Mouse (Mus musculus) embryo, embryonic 11.5 days (tissue): ENCODE results near the gene Atg16l2.

ENCODE experiments used
- DNase-seq: peaks from one replicate; pipeline ENCODE4 v3.0.0-alpha.2; 2012; ENCODE audit warnings: low read depth, low spot score

Gene Atg16l2

GRCm38 (mm10) chr7:101292086-101292485 is 10.0 kb downstream of the Atg16l2 start:
- no peak for DNase-seq

- no peak for DNase-seq
Observed at GRCm38 (mm10) chr7:101291641-101292040, 10.4 kb downstream of the Atg16l2 start.

GRCm38 (mm10) chr7:101291211-101291610 is 10.8 kb downstream of the Atg16l2 start:
- no peak for DNase-seq

GRCm38 (mm10) chr7:101290401-101290800 is 11.7 kb downstream of the Atg16l2 start:
- no peak for DNase-seq

GRCm38 (mm10) chr7:101288436-101288835 is 13.6 kb downstream of the Atg16l2 start:
- DNase-seq = no peak

GRCm38 (mm10) chr7:101287820-101288219 is 14.2 kb downstream of the Atg16l2 start:
- no peak for DNase-seq

- DNase-seq = no peak
Observed at GRCm38 (mm10) chr7:101286891-101287290, 15.2 kb downstream of the Atg16l2 start.

- DNase-seq = no peak
Observed at GRCm38 (mm10) chr7:101284504-101284903, 17.5 kb downstream of the Atg16l2 start.

GRCm38 (mm10) chr7:101282721-101283120 is 19.3 kb downstream of the Atg16l2 start:
- DNase-seq = no peak

GRCm38 (mm10) chr7:101272466-101273160 is 29.4 kb downstream of the Atg16l2 start:
- no peak for DNase-seq

GRCm38 (mm10) chr7:101271602-101272001 is 30.4 kb downstream of the Atg16l2 start:
- DNase-seq = no peak

GRCm38 (mm10) chr7:101267457-101268259 is 34.4 kb downstream of the Atg16l2 start:
- DNase-seq = no peak

GRCm38 (mm10) chr7:101263511-101263910 is 38.5 kb downstream of the Atg16l2 start:
- no peak for DNase-seq

GRCm38 (mm10) chr7:101261941-101262546 is 40.0 kb downstream of the Atg16l2 start:
- DNase-seq = no peak

GRCm38 (mm10) chr7:101258482-101258881 is 43.6 kb downstream of the Atg16l2 start:
- no peak for DNase-seq

- DNase-seq = no peak
Observed at GRCm38 (mm10) chr7:101253071-101253470, 49.0 kb downstream of the Atg16l2 start.

GRCm38 (mm10) chr7:101249173-101249572 is 52.9 kb downstream of the Atg16l2 start:
- no peak for DNase-seq

GRCm38 (mm10) chr7:101248760-101249159 is 53.3 kb downstream of the Atg16l2 start:
- no peak for DNase-seq

- no peak for DNase-seq
Observed at GRCm38 (mm10) chr7:101236712-101237473, 65.2 kb downstream of the Atg16l2 start.

- no peak for DNase-seq
Observed at GRCm38 (mm10) chr7:101232716-101233115, 69.3 kb downstream of the Atg16l2 start.

- DNase-seq = peak; percentile 14
Observed at GRCm38 (mm10) chr7:101231458-101231857, 70.6 kb downstream of the Atg16l2 start.

- DNase-seq = no peak
Observed at GRCm38 (mm10) chr7:101229336-101229735, 72.7 kb downstream of the Atg16l2 start.
